Mouse (Mus musculus) liver, adult 10 weeks (tissue): Measurements from ENCODE around the gene Tcp10a. TPM values are rescaled to one million over a fixed set of nuclear protein-coding genes. Genes with fewer than 3 reads are reported as not detected.

Source experiments
- polyA plus RNA-seq: library from polyadenylated mRNA; stranded (reverse); fragments of 350-450 nt; fragmentation: Illumina TruSeq; extraction: RNeasy Lipid Tissue Mini Kit (QIAGEN cat#74804); gene quantifications from one replicate; pipeline ENCODE4 v1.2.3, GENCODE M21; 2014; ENCODE audit warnings: low read depth, low replicate concordance

Gene Tcp10a
- polyA plus RNA-seq = not detected

GRCm38 (mm10) chr17:7324346-7324745 is at the start of gene Tcp10a:
Gene Tcp10a (plus strand): TSS chr17:7324646.

GRCm38 (mm10) chr17:7352596-7352995 is 28.1 kb downstream of the Tcp10a start, which contains the start of gene Ttll2:
Gene Ttll2 (minus strand): TSS chr17:7352696.

GRCm38 (mm10) chr17:7371879-7372278 is 47.4 kb downstream of the Tcp10a start, which contains the start of gene Gm49630:
Gene Gm49630 (minus strand): TSS chr17:7371979.

GRCm38 (mm10) chr17:7385364-7385763 is 60.9 kb downstream of the Tcp10a start, which contains the start of gene Unc93a2:
Gene Unc93a2 (minus strand): TSS chr17:7385464.

Other genes with a start within 250 kb of the Tcp10a start
- gene Rps6ka2, start 154.5 kb upstream of the Tcp10a start, polyA plus RNA-seq = 0.16 TPM
- not detected for gene Ttll2, start 28.1 kb downstream of the Tcp10a start, polyA plus RNA-seq
- not detected for gene Gm49630, start 47.3 kb downstream of the Tcp10a start, polyA plus RNA-seq
- 2.3 TPM for gene Unc93a2, start 60.8 kb downstream of the Tcp10a start, polyA plus RNA-seq